Mouse (Mus musculus) megakaryocyte, embryonic 14.5 days (primary cell): ENCODE measurements around the gene Dnm1. TPM values are rescaled to one million over a fixed set of nuclear protein-coding genes. Genes with fewer than 3 reads are reported as not detected.

ENCODE experiments used
- H3K27me3 ChIP-seq: replicated peaks from 2 replicates; pipeline ENCODE3; 2012; ENCODE audit warnings: inconsistent platforms
- H3K36me3 ChIP-seq: replicated peaks from 2 replicates; pipeline ENCODE3; 2012; ENCODE audit warnings: low read length, inconsistent platforms, mixed read lengths
- H3K4me1 ChIP-seq: 2 replicates; pipeline ENCODE4 v1.6.1; 2012; ENCODE audit warnings: inconsistent platforms
- H3K4me3 ChIP-seq: replicated peaks from 2 replicates; pipeline ENCODE3; 2012; ENCODE audit warnings: moderate library complexity, mild to moderate bottlenecking, inconsistent platforms
- H3K9me3 ChIP-seq: 2 replicates; pipeline ENCODE4 v1.6.1; 2012; ENCODE audit warnings: inconsistent platforms
- FLI1 ChIP-seq: IDR thresholded peaks from 2 replicates; pipeline ENCODE4 v1.6.1; 2012; ENCODE audit warnings: low read length, inconsistent platforms, mixed read lengths
- GATA1 ChIP-seq: IDR thresholded peaks from 3 replicates; pipeline ENCODE4 v1.6.1; 2012; ENCODE audit warnings: mixed read lengths, low read length, inconsistent platforms, borderline replicate concordance
- polyA plus RNA-seq: library from polyadenylated mRNA; stranded (reverse); fragments of >175 nt; gene quantifications from 2 replicates; pipeline ENCODE4 v1.2.3, GENCODE M21; 2012; ENCODE audit warnings: low replicate concordance; ENCODE audit not compliant: insufficient read depth

The Dnm1 gene
- polyA plus RNA-seq, 1 experiment = 3.6 TPM

- Histone ChIP-seq H3K36me3 (peaks cover under 1% of the 10 kb centered on the region), H3K4me1 (peaks cover 63% of the 10 kb centered on the region), H3K27me3 (peaks cover 70% of the 10 kb centered on the region), H3K4me3 (no peak overlapping the region), H3K9me3 (no peaks in the 10 kb centered on the region)
- no peak for TF ChIP-seq GATA1
- no peak for TF ChIP-seq FLI1
Measured at GRCm38 (mm10) chr2:32315751-32316150, 37.4 kb downstream of the Dnm1 start.

GRCm38 (mm10) chr2:32314831-32315230, 38.3 kb downstream of the Dnm1 start:
- Histone ChIP-seq H3K4me3 (peak overlapping the region; percentile 60), H3K9me3 (no peaks in the 10 kb centered on the region), H3K27me3 (peaks cover 61% of the 10 kb centered on the region), H3K36me3 (peaks cover 9% of the 10 kb centered on the region), H3K4me1 (peaks cover 67% of the 10 kb centered on the region)
- no peak for TF ChIP-seq GATA1
- TF ChIP-seq FLI1 = no peak

GRCm38 (mm10) chr2:32312318-32312964, 40.7 kb downstream of the Dnm1 start:
- Histone ChIP-seq H3K4me3 (peak overlapping the region; percentile 94), H3K27me3 (peaks cover 39% of the 10 kb centered on the region), H3K36me3 (peaks cover 33% of the 10 kb centered on the region), H3K4me1 (peaks cover 72% of the 10 kb centered on the region), H3K9me3 (no peaks in the 10 kb centered on the region)
- no peak for TF ChIP-seq GATA1
- no peak for TF ChIP-seq FLI1

GRCm38 (mm10) chr2:32311443-32312317, 41.5 kb downstream of the Dnm1 start:
- no peaks in the 10 kb centered on the region for H3K9me3 ChIP-seq
- peaks cover 64% of the 10 kb centered on the region for H3K4me1 ChIP-seq
- peaks cover 31% of the 10 kb centered on the region for H3K27me3 ChIP-seq
- TF ChIP-seq FLI1 (no peak), GATA1 (no peak)
- H3K36me3 ChIP-seq = peaks cover 41% of the 10 kb centered on the region
- peak overlapping the region; percentile 94 for H3K4me3 ChIP-seq

GRCm38 (mm10) chr2:32310096-32310845, 42.9 kb downstream of the Dnm1 start:
- TF ChIP-seq GATA1 = no peak
- TF ChIP-seq FLI1 = no peak

GRCm38 (mm10) chr2:32308870-32309568, 44.1 kb downstream of the Dnm1 start:
- TF ChIP-seq GATA1 (no peak), FLI1 (no peak)
- H3K9me3 ChIP-seq = no peaks in the 10 kb centered on the region
- H3K27me3 ChIP-seq = peaks cover 14% of the 10 kb centered on the region
- H3K4me3 ChIP-seq = no peak overlapping the region
- peaks cover 67% of the 10 kb centered on the region for H3K36me3 ChIP-seq
- H3K4me1 ChIP-seq = peaks cover 54% of the 10 kb centered on the region

More at GRCm38 (mm10) chr2:32310096-32310845, 42.9 kb downstream of the Dnm1 start:
- Histone ChIP-seq H3K4me1 (peaks cover 59% of the 10 kb centered on the region), H3K36me3 (peaks cover 55% of the 10 kb centered on the region), H3K27me3 (peaks cover 20% of the 10 kb centered on the region), H3K4me3 (peak overlapping the region; percentile 86), H3K9me3 (no peaks in the 10 kb centered on the region)

GRCm38 (mm10) chr2:32307941-32308760, 45.0 kb downstream of the Dnm1 start:
- H3K4me3 ChIP-seq = no peak overlapping the region
- no peaks in the 10 kb centered on the region for H3K9me3 ChIP-seq
- no peak for TF ChIP-seq FLI1
- TF ChIP-seq GATA1 = no peak
- peaks cover 56% of the 10 kb centered on the region for H3K4me1 ChIP-seq
- peaks cover 76% of the 10 kb centered on the region for H3K36me3 ChIP-seq
- peaks cover 10% of the 10 kb centered on the region for H3K27me3 ChIP-seq

GRCm38 (mm10) chr2:32307247-32307798, 45.8 kb downstream of the Dnm1 start:
- peaks cover 48% of the 10 kb centered on the region for H3K4me1 ChIP-seq

More at GRCm38 (mm10) chr2:32307247-32307798, 45.8 kb downstream of the Dnm1 start:
- H3K27me3 ChIP-seq = peaks cover 2% of the 10 kb centered on the region
- no peak overlapping the region for H3K4me3 ChIP-seq
- H3K9me3 ChIP-seq = no peaks in the 10 kb centered on the region
- no peak for TF ChIP-seq GATA1
- no peak for TF ChIP-seq FLI1
- peaks cover 84% of the 10 kb centered on the region for H3K36me3 ChIP-seq
